Mouse (Mus musculus): ENCODE measurements around the gene Auh. TPM values are rescaled to one million over a fixed set of nuclear protein-coding genes. Genes with fewer than 3 reads are reported as not detected.

The Auh gene
- polyA plus RNA-seq, 1 experiment from 2014 or later = 30.1 TPM

Other genes starting within 250 kb of the Auh start
- 5.0 and 5.4 TPM in 2 replicates for gene Nfil3, start 51.4 kb upstream of the Auh start, polyA plus RNA-seq (2016; fragmentation: Nextera tagmentation; extraction: Ambion mirVana)